Mouse (Mus musculus): Measurements from ENCODE around the gene Tcp10b. TPM values are rescaled to one million over a fixed set of nuclear protein-coding genes. Genes with fewer than 3 reads are reported as not detected.
"Not testable (repeated sequence)": the region's sequence is repeated elsewhere in the genome, so short reads cannot be mapped to it uniquely, and the experiment has no call there.

Gene Tcp10b
- polyA plus RNA-seq (2015; fragmentation: Nextera tagmentation; extraction: Ambion mirVana): 0.11 TPM in 1 of 2 replicates, not detected in the other

DNA sequence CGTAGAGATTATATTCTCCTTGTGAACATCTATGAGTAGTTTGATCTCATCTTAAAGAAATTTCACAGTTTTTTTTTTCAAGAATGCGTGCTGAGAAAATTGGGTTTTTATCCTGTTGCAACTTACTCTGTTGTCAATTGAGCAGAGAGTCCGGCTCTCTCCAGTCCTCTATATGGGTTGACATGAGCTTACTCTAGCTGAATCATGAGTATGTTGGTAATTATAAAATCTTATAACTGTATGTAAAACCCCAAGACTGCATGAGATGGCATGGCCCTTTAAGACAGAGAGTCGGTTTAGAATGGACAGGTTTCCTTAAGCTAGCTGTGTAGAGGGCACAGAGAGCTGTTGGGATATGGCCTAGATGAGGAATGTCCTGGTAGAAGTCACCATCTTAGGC, at the start of gene Tcp10b:
Gene Tcp10b (plus strand): TSS at position 301 of the 400 bp plus-strand sequence.
- not testable (repeated sequence) for H3K9ac ChIP-seq (ENCODE audit: low read length); H3K9me3 ChIP-seq (ENCODE audit: control insufficient read depth, low read length); H3K36me3 ChIP-seq (ENCODE audit: control insufficient read depth, insufficient read depth, low read length); ATAC-seq (ENCODE audit: low read depth); H3K4me2 ChIP-seq (ENCODE audit: low read depth, low read length); H3K27ac ChIP-seq (ENCODE audit: low read length); H3K4me3 ChIP-seq (ENCODE audit: low read length); H3K4me1 ChIP-seq (replicated peaks; ENCODE audit: control insufficient read depth, insufficient read depth, low read length); H3K27me3 ChIP-seq (ENCODE audit: control insufficient read depth, insufficient read depth, low read depth, low read length)
- WGBS: 85% methylated on average over 4 of the region's 4 CpGs

- WGBS: 85% methylated on average over 3 of the region's 3 CpGs
- Histone ChIP-seq H3K4me1 (replicated peaks; ENCODE audit: control insufficient read depth, insufficient read depth, low read length) (peaks cover 8% of the 10 kb centered on the region), H3K36me3 (ENCODE audit: control insufficient read depth, insufficient read depth, low read length) (peaks cover 25% of the 10 kb centered on the region), H3K4me2 (ENCODE audit: low read depth, low read length) (no peak overlapping the region), H3K4me3 (ENCODE audit: low read length) (no peak overlapping the region), H3K9me3 (ENCODE audit: control insufficient read depth, low read length) (no peaks in the 10 kb centered on the region), H3K27me3 (ENCODE audit: control insufficient read depth, insufficient read depth, low read depth, low read length) (no peaks in the 10 kb centered on the region), H3K27ac (ENCODE audit: low read length) (no peak overlapping the region), H3K9ac (ENCODE audit: low read length) (no peak overlapping the region)
- no peak for ATAC-seq (ENCODE audit: low read depth)
Measured at GRCm38 (mm10) chr17:13013316-13013715, 47.6 kb upstream of the Tcp10b start.

GRCm38 (mm10) chr17:13036627-13037192, 24.2 kb upstream of the Tcp10b start:
- H3K27me3 ChIP-seq (ENCODE audit: control insufficient read depth, insufficient read depth, low read depth, low read length); H3K9me3 ChIP-seq (ENCODE audit: control insufficient read depth, low read length); H3K36me3 ChIP-seq (ENCODE audit: control insufficient read depth, insufficient read depth, low read length); H3K4me2 ChIP-seq (ENCODE audit: low read depth, low read length); H3K4me3 ChIP-seq (ENCODE audit: low read length); ATAC-seq (ENCODE audit: low read depth); H3K27ac ChIP-seq (ENCODE audit: low read length); H3K4me1 ChIP-seq (replicated peaks; ENCODE audit: control insufficient read depth, insufficient read depth, low read length); H3K9ac ChIP-seq (ENCODE audit: low read length): not testable (repeated sequence)
- WGBS: 76% methylated on average over 4 of the region's 12 CpGs

DNA sequence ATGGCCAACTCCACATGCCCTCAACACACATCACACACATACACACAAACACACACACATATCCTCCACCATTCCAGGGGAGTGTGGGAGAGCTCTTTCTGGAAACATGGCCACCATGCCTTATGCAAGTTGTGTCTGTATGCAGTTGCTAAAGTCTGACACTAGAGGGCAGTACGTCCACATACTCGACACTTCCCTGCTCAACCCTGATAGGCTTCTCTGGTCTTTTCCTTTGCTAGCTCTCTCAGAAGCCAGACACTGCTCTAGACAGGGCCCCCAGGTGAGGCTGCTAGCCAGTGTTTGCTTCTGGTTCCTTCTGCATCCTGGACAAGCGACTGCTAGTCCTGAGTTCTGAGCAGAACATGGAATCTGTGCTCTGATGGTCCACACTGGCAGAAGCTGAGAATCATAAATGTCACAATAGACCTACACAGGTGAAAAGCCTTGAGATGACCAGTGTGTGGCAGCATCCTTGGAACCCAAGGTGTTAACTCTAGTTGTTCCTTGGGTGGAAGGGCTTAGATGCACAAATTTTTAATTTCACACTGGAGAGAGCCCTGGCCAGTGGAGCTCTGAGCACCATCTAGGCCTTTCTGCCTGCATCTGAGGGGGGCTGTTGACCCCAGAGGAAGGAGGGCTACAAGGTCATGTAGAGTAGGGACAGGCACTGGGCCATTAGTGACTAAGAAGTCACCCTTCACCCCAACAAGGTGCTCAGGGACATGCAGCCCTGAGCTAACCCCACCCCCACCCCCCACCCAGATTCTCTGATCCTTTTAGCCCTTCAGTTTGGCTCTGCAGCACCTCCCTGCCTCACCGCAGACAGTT, 16.8 kb upstream of the Tcp10b start:
- not testable (repeated sequence) for H3K9me3 ChIP-seq (ENCODE audit: control insufficient read depth, low read length); H3K4me2 ChIP-seq (ENCODE audit: low read depth, low read length); H3K4me3 ChIP-seq (ENCODE audit: low read length); H3K9ac ChIP-seq (ENCODE audit: low read length); H3K36me3 ChIP-seq (ENCODE audit: control insufficient read depth, insufficient read depth, low read length); H3K27ac ChIP-seq (ENCODE audit: low read length); H3K27me3 ChIP-seq (ENCODE audit: control insufficient read depth, insufficient read depth, low read depth, low read length); H3K4me1 ChIP-seq (replicated peaks; ENCODE audit: control insufficient read depth, insufficient read depth, low read length)
- peak; percentile 64 for ATAC-seq (ENCODE audit: low read depth)
- 6% methylated on average over 3 of the region's 4 CpGs for WGBS

GRCm38 (mm10) chr17:13052124-13052813, 8.6 kb upstream of the Tcp10b start, which contains the start of gene Gpr31b:
Gpr31b (minus strand) TSS chr17:13052296.
- H3K27ac ChIP-seq (ENCODE audit: low read length); H3K4me1 ChIP-seq (replicated peaks; ENCODE audit: control insufficient read depth, insufficient read depth, low read length); H3K9ac ChIP-seq (ENCODE audit: low read length); H3K4me2 ChIP-seq (ENCODE audit: low read depth, low read length); H3K27me3 ChIP-seq (ENCODE audit: control insufficient read depth, insufficient read depth, low read depth, low read length); H3K9me3 ChIP-seq (ENCODE audit: control insufficient read depth, low read length); H3K36me3 ChIP-seq (ENCODE audit: control insufficient read depth, insufficient read depth, low read length); H3K4me3 ChIP-seq (ENCODE audit: low read length): not testable (repeated sequence)
- no CpG with 5 or more reads among the region's 8 CpGs for WGBS
- ATAC-seq (ENCODE audit: low read depth): peak; percentile 67; the same call in 1 of the 2 replicates

DNA sequence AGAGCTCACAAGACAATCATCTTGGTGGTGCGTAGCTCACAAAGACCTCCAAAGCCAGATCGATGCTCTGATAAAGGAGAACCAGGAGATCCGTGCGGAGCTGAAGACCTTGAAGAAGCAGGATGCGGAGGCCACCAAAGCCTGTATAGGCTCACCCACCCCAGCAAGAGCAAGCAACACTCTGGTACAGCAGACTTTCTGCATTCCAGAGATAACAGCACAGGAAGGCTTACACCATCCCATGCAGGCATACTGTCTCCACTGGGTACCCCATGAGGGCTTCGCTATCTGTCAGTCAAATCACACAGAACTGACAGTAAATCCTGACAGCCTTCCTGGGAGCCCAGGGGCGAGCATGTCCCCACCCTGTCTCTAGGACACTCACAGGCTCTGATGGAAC, 2.0 kb downstream of the Tcp10b start:
- WGBS: 88% methylated on average over 2 of the region's 7 CpGs

DNA sequence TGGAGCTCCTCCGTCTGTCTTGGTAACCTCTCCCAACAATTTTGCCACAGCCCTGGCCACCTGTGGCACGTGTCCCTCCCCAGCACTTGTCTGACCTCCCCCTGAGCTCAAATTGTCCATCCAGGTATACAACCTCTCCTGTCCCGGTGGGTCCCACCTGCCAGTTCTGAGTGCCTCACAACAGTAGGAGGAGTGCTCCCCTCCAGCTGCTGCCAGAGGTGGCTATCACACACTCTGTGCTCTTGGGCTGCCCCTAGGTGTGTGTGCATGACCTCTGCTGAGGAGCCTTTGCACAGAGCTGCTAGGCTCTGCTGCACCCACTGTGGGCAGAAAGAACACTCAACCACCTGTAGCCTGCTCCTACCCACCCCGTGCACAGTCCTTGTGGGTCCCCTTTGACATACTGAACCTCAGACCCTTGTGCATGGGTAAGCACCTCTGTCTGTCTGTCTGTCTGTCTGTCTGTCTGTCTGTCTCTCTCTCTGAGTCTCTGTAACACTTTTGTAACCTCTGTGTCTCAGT, 7.0 kb downstream of the Tcp10b start:
- not testable (repeated sequence) for ATAC-seq (ENCODE audit: low read depth); H3K27ac ChIP-seq (ENCODE audit: low read length); H3K4me3 ChIP-seq (ENCODE audit: low read length); H3K36me3 ChIP-seq (ENCODE audit: control insufficient read depth, insufficient read depth, low read length); H3K4me1 ChIP-seq (replicated peaks; ENCODE audit: control insufficient read depth, insufficient read depth, low read length); H3K9me3 ChIP-seq (ENCODE audit: control insufficient read depth, low read length); H3K9ac ChIP-seq (ENCODE audit: low read length); H3K27me3 ChIP-seq (ENCODE audit: control insufficient read depth, insufficient read depth, low read depth, low read length); H3K4me2 ChIP-seq (ENCODE audit: low read depth, low read length)
- WGBS: no CpG with 5 or more reads among the region's 4 CpGs

More for the DNA sequence above, 2.0 kb downstream of the Tcp10b start:
- not testable (repeated sequence) for H3K4me2 ChIP-seq (ENCODE audit: low read depth, low read length); H3K27ac ChIP-seq (ENCODE audit: low read length); H3K4me1 ChIP-seq (replicated peaks; ENCODE audit: control insufficient read depth, insufficient read depth, low read length); H3K27me3 ChIP-seq (ENCODE audit: control insufficient read depth, insufficient read depth, low read depth, low read length); H3K9me3 ChIP-seq (ENCODE audit: control insufficient read depth, low read length); ATAC-seq (ENCODE audit: low read depth); H3K9ac ChIP-seq (ENCODE audit: low read length); H3K36me3 ChIP-seq (ENCODE audit: control insufficient read depth, insufficient read depth, low read length); H3K4me3 ChIP-seq (ENCODE audit: low read length)

DNA sequence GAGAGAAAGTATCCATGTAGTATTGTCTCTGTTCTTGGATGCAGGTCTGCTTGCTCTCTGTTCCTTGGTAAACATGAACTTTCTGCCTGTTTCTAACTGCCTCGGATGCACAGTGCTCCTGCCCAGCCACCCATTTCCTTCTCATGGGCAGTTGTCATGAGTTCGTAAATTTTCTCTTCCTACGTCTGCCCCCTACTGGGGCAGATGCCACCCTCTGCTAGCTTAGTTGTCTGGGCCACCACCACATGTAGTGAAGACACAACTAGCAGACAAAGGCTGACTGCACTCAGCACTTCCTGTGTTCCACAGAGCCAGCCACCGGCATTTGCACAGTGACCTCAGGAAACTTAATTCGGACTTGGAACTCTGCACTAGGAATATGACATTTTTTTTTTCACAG, 8.3 kb downstream of the Tcp10b start:
- H3K9me3 ChIP-seq (ENCODE audit: control insufficient read depth, low read length); H3K4me3 ChIP-seq (ENCODE audit: low read length); H3K27ac ChIP-seq (ENCODE audit: low read length); H3K36me3 ChIP-seq (ENCODE audit: control insufficient read depth, insufficient read depth, low read length); H3K4me2 ChIP-seq (ENCODE audit: low read depth, low read length); ATAC-seq (ENCODE audit: low read depth); H3K4me1 ChIP-seq (replicated peaks; ENCODE audit: control insufficient read depth, insufficient read depth, low read length); H3K27me3 ChIP-seq (ENCODE audit: control insufficient read depth, insufficient read depth, low read depth, low read length); H3K9ac ChIP-seq (ENCODE audit: low read length): not testable (repeated sequence)
- 76% methylated on average over 3 of the region's 5 CpGs for WGBS

DNA sequence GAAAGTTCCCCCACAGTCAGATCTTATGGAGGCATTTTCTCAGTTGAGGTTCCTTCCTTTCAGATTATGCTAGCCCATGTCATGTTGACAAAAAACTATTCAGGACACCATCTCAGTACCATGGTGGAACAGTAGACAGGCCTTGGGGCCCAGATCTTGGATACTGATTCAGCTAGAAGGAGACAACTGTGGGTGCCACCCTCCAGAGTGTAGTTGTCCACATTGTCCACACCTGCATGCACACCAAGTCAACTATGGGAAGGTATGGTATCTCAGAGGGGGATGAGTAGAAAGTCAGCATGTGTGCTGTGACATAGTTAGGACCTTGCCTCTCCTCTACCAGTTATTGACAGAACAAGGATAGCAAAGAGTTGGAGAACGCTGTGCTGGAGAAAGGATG, 30.6 kb downstream of the Tcp10b start:
- not testable (repeated sequence) for H3K4me1 ChIP-seq (replicated peaks; ENCODE audit: control insufficient read depth, insufficient read depth, low read length); H3K9ac ChIP-seq (ENCODE audit: low read length); H3K4me2 ChIP-seq (ENCODE audit: low read depth, low read length); H3K9me3 ChIP-seq (ENCODE audit: control insufficient read depth, low read length); H3K4me3 ChIP-seq (ENCODE audit: low read length); H3K27ac ChIP-seq (ENCODE audit: low read length); H3K27me3 ChIP-seq (ENCODE audit: control insufficient read depth, insufficient read depth, low read depth, low read length); ATAC-seq (ENCODE audit: low read depth); H3K36me3 ChIP-seq (ENCODE audit: control insufficient read depth, insufficient read depth, low read length)
- no CpG with 5 or more reads among the region's 1 CpGs for WGBS

All from lung, embryonic 16.5 days (tissue).